Mouse (Mus musculus): ENCODE data around the gene Ccna2.

The Ccna2 gene

DNA sequence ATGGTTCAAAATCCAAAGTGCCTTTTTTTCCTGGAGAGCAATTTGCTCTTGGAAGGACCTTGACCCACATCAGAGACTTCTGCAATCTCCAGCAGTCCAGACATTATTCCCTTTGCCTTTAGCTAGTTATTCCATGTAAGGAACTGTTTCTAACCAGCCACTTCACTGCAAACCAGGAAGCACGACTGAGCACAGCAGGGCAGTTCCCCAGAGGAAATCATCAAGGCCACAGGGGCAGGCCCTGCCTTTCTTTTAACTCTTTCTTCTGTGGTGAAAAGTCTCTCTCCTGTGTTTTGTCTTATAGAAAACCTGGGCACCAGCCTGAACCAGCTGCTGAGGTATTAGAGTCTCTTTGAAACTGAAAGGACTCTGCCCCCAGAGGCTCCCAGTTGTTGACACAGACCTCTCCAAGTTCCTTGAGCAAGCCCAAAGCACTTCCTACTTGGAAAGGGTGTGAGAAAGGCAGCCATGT, 38.7 kb downstream of the Ccna2 start:
- DNase-seq (ENCODE audit: low read depth, low spot score), result no peak

DNA sequence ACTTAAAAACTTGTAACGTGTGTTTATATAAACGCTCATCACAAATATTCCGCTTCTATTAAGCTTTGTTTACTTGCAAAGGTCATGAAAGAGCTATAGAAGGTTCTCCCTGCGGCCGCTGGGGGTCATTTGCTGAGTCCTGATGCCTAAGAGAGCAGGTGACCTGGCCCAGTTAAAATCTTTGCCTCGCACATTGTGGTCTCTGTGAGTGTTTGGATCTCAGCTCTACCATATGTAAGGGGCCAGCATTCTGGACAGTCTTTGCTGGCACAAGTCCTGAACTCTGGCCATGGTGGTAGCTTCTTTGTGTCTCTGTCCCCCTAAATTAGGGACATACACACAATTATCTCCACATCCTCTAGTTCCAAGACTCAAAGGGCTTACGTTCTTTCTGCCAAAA, 39.2 kb downstream of the Ccna2 start:
- DNase-seq (ENCODE audit: low read depth, low spot score), result no peak

DNA sequence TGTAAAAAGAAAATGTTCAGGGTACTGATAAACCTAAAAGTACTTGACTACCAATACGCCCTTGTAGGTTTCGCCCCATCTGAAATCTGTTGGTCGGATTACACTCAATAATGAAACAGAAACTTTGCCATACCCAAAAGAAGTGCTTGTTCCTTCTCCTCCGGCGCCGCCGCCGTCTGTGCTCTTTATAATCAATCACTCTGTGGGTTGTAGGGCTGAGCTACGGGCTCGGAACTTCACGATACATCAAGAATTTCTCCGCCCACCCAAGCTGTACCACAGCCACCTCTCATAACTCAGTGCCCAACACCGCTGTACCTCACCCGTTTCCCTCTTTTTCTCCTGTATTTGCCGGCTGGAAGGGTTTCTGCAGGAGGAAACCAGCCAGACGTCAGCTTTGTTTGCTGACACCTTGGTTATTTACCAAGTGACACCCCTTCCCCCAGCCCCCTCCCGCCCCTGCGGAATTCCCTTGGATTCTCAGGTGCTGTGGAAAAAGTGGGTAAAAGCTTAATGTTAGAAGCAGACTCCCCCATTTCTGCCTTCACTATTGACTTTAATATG, 39.9 kb downstream of the Ccna2 start:
- peak; percentile 34 for DNase-seq (ENCODE audit: low read depth, low spot score)

DNA sequence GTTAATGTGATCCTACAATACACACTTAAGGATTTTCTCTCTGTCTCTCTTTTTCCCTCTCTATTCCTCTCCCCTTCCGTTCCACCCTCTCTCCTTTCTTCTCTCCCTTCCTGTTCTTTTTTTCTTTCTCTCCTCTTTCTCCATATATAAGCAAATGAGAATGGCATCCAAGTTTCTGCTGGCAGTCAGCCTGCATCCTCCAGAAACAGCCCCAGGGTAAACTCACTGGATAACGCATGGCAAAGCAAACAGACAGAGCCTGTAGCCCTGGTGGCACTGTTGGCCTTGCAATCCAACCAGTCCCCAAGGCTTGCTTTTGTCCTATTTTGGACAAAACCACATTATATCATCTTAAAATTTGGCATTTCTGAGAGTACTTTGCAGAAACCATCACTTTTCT, 40.7 kb downstream of the Ccna2 start:
- peak; percentile 65 for DNase-seq (ENCODE audit: low read depth, low spot score)

DNA sequence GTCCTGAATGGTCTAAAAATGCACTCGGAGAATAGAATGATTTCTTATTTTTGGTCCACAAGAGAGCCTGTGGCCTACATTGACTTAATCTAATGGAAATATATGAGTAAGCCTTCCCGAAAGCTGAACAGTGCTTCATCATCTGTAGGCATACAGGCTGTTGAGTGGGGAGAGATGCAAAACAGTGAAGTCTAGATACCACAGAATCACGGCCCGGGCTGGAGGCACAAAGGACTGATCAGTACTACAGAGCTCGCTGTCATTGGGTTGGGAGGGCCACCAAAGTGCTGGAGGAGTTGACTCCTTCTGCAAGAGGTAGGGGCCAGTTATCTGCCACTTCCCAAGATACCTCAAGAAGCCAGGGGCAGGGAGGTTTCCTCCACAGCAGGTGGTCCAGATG, 41.2 kb downstream of the Ccna2 start:
- DNase-seq (ENCODE audit: low read depth, low spot score), result peak; percentile 61

DNA sequence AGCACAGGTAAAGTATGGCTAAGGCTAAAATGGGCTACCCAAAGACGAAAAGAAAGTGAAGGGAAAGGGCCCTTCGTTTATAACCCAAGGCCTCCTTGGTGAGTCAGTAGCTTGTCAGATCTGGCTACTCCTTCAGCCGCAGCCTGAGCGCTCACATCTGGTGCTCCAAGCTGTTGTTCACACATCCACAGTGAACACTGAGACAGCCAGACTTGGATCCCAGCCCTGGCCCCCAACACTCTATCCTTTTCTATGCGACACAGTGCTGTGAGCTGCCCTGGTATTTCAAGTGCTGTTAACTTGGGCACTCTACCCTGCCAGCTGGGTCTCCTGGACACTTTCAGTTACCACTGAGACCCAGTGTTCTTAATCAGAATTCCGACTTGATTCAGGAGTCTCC, 41.6 kb downstream of the Ccna2 start:
- DNase-seq (ENCODE audit: low read depth, low spot score), result peak; percentile 89

DNA sequence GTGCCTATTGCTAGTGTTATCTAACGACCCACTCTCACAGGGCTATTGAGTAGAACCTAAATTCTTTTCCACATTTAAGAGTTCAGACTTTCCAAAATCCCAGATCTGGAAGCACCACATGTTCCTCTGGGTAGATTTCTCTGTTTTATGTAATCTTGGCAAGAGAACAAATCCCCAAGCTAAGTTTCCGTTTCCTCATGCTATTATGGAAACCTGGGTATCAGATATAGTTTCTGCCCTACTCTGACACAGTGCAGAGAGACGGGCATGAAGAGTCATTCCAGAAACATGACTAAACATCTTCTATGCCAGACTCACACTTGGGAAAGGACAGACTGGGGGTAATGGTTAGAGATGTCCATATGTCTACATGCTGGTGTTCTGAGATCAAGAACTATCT, 47.5 kb downstream of the Ccna2 start:
- peak; percentile 61 for DNase-seq (ENCODE audit: low read depth, low spot score)

DNA sequence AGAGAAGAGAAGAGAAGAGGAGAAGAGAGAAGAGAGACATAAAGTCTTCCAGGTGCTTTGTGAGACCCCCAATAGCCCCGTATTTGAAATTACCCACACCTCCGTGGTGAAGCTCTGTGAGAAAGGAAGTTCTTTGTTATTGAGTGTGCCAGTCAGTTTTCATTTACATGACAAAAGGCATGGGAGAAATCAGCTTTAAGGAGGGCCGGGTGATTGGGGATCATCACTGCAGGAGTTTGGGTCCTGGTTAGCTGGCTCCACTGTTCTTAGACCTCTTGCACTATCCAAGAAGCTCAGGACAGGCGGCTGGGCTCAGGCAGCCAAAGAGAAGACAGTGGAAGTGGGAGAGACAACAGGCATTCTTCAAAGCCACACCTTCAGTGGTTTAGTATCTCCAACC, 49.8 kb downstream of the Ccna2 start:
- DNase-seq (ENCODE audit: low read depth, low spot score), result no peak

DNA sequence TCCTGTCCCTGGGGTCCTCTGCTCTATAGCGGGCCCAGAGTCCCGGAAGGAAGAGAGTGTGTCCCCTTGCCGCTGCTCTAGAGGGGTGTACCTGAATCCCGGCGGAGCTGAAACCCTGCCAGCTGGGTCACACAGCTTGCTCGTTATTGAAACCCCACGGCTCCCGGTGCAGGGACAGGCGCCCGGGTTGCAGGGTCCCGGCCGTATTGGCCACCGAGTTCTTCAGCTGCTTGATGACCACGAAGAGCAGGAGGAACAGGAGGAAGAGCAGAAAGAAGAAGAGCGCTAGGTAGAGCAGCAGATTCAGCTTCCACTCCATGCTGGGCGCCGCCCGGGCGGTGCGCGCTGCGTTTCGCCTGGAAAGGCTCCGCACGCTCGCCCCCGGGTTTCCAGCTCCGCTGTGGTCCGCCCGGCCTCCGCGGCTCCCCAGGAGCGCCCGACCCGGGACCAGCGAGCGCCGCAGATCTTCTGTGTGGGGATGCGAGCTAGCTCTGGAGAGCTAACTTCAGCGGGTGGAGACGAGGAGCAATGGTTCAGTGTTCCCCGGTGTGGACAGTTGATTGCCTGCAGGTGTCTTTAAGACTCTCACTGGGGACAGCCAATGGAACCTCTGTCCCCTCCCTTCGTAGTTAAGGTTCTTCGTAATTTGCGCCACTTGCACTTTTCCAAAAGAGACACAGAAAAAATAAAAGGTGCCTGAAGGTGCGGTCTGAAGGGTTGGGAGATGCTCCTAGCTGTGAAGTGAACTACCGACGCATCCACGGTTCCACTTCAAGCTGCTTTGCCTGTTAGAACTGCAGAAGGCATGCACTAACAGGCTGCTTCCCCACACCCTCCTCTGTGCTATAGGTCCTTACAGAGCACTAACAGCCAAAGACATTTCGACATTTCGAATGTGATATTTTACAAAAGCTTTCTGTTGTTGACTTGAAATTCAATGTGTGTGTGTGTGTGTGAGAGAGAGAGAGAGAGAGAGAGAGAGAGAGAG, 50.6 kb downstream of the Ccna2 start, which contains the start of gene Gm11549:
Gene Gm11549, minus strand, starts transcription at position 741 of the 988 bp plus-strand sequence.
- DNase-seq (ENCODE audit: low read depth, low spot score), result peak; percentile 60

DNA sequence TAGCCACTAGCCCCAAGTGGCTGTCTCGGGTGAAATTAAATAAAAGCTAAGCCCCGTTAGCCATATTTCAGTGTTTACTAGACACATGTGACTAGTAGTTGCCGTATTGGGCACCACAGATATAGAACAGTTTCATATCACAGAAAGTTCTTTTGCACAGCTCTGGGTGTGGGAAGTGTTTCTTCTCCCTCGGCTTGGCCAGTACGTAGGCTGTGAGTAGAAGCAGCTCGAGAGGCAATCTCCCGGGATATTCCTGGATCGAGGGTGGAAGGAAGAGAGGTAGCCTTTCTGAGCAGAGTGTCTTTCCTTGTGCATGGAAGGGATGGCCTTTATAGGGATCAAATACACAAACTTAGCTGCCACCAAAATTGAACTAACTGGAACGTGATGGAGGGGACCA, 55.8 kb downstream of the Ccna2 start:
- DNase-seq (ENCODE audit: low read depth, low spot score), result peak; percentile 85
